Mouse (Mus musculus) adrenal gland, adult 18-20 months (tissue): ENCODE data around the gene Pithd1. TPM values are rescaled to one million over a fixed set of nuclear protein-coding genes. Genes with fewer than 3 reads are reported as not detected.

Experiments
- DNase-seq, 2 experiments: peaks; one replicate each; pipeline ENCODE4 v3.0.0; 2021 to 2022; ENCODE audit warnings: low spot score in 2 of 2
- total RNA-seq, 2 experiments: library from RNA; stranded (reverse); gene quantifications; 1 replicate in 1 of 2; 2 replicates in 1 of 2; pipeline ENCODE4 v1.2.3; 2021

The Pithd1 gene
- total RNA-seq, 2 experiments from 2014 or later: 29.4 to 31.4 TPM

- DNase-seq: no peak
Measured at GRCm38 (mm10) chr4:135930239-135930638, 56.8 kb downstream of the Pithd1 start.

- DNase-seq: no peak
Measured at GRCm38 (mm10) chr4:135929828-135930227, 57.2 kb downstream of the Pithd1 start.

- DNase-seq: no peak
Measured at GRCm38 (mm10) chr4:135929405-135929804, 57.7 kb downstream of the Pithd1 start.

GRCm38 (mm10) chr4:135928376-135928775 lies 58.7 kb downstream of the Pithd1 start:
- no peak for DNase-seq

GRCm38 (mm10) chr4:135926861-135927260 lies 60.2 kb downstream of the Pithd1 start:
- DNase-seq: no peak

GRCm38 (mm10) chr4:135926195-135926808 lies 60.8 kb downstream of the Pithd1 start:
- DNase-seq: no peak

Other genes with a start within 250 kb of the Pithd1 start
- gene Myom3, start 227.5 kb downstream of the Pithd1 start, total RNA-seq: 1 to 10 TPM in 1 of 2 experiments, under 1 TPM in 1; 0.20 to 1.1 TPM
- gene Srsf10, start 131.5 kb downstream of the Pithd1 start, total RNA-seq: 100 to 1,000 TPM in 1 of 2 experiments, 10 to 100 TPM in 1; 95.5 to 115 TPM
- 100 to 1,000 TPM in 1 of 2 experiments, 10 to 100 TPM in 1; 89.4 to 111 TPM for gene Pnrc2, start 113.4 kb downstream of the Pithd1 start, total RNA-seq
- 1 to 10 TPM in 1 of 2 experiments, under 1 TPM in 1; 0.93 to 1.8 TPM for gene Cnr2, start 91.9 kb downstream of the Pithd1 start, total RNA-seq
- gene Fuca1, start 66.5 kb downstream of the Pithd1 start, total RNA-seq: 100 to 1,000 TPM in 1 of 2 experiments, 10 to 100 TPM in 1; 95.5 to 101 TPM
- 10 to 100 TPM; 53.2 to 62.3 TPM for gene Hmgcl, start 40.8 kb downstream of the Pithd1 start, total RNA-seq
- 10 to 100 TPM; 18.2 to 43.2 TPM for gene Gale, start 23.5 kb downstream of the Pithd1 start, total RNA-seq
- 10 to 100 TPM; 71.4 to 71.5 TPM for gene Lypla2, start 14.6 kb downstream of the Pithd1 start, total RNA-seq
- 10 to 100 TPM; 41.4 to 41.7 TPM for gene Eloa, start 34.5 kb upstream of the Pithd1 start, total RNA-seq
- 100 to 1,000 TPM; 560 to 640 TPM for gene Rpl11, start 66.2 kb upstream of the Pithd1 start, total RNA-seq
- gene Id3, start 156.2 kb upstream of the Pithd1 start, total RNA-seq: 10 to 100 TPM; 47.4 to 77.7 TPM
- gene E2f2, start 185.1 kb upstream of the Pithd1 start, total RNA-seq: 1 to 10 TPM; 1.9 to 3.2 TPM
- 1 to 10 TPM; 1.6 to 2.8 TPM for gene Asap3, start 219.1 kb upstream of the Pithd1 start, total RNA-seq